Mouse (Mus musculus): ENCODE results near the gene Tmem252.

DNA sequence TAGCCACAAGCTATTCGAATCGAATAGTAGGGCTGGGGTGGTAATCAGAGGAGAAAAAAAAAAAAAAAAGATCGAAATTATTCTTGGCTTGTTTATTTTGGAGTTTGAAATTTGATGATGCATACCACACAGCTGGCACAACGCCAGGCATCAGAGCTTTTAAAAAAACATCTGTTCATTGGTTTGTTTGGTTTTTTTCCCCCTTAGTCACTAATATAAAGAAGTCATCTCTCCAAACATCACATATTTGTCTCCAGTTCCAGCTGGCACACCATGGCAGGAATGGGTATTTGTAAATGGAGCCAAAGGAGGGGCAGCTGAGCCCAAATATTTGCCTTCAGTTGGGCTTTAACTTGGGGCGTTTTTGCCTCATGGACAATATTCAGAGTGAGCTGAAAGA lies 56.9 kb downstream of the Tmem252 start:
- TF ChIP-seq CTCF (IDR thresholded peaks at IDR 0.05; ENCODE audit: low read depth, low read length) (no peak), GATA1 (IDR thresholded peaks at IDR 0.05; ENCODE audit: borderline replicate concordance, low read length) (no peak), GATA2 (IDR thresholded peaks at IDR 0.05; ENCODE audit: borderline replicate concordance, low read depth, low read length) (no peak), TAL1 (conservative IDR thresholded peaks at IDR 0.05; ENCODE audit: low read depth, low read length) (no peak)
